Mouse (Mus musculus) E14TG2a.4 (cell line): ENCODE measurements at regions not wholly inside any gene's neighbourhood (a gene's known extent, or its start where the extent isn't known, plus 50 kb on each side); places are given as distances from the start of the nearest gene placed in this dataset.

ENCODE experiments used
- CTCF ChIP-seq: conservative IDR thresholded peaks from 2 replicates; pipeline ENCODE4 v1.5.1; 2014; ENCODE audit warnings: low read length
- NANOG ChIP-seq: IDR thresholded peaks from 2 replicates; pipeline ENCODE4 v1.6.1; 2014; ENCODE audit warnings: borderline replicate concordance, low read length, mixed read lengths

- no peak for TF ChIP-seq CTCF
- TF ChIP-seq NANOG = no peak
These were observed 326.4 kb downstream of the Tns1 start for GRCm38 (mm10) chr1:73797858-73798257.
